25 mouse cellular contexts compared by ENCODE assay signal in genomic region chr2:17902616-17903015, GRCm38 (mm10).
A peak's percentile ranks its signal among the peaks of the same experiment; 100 is the strongest.
DNase-seq lines count a peak whose midpoint lies in the region; ATAC-seq lines count a peak whose summit lies in the region.
"Had no signal": no experiment of that assay in that cellular context is flagged by ENCODE, and none has a peak within 500 bp of the region (broad histone marks: within the 10 kb centered on the region; RNA-seq: fewer than 3 reads in every experiment).

No protein-coding gene starts in this region.

- H3K4me3 ChIP-seq in midbrain, embryonic 10.5 days = no peak overlapping the region
- no peak overlapping the region for H3K4me3 ChIP-seq in midbrain, embryonic 13.5 days (replicated peaks)
- H3K4me3 ChIP-seq: embryonic facial prominence, embryonic 15.5 days; forebrain, embryonic 15.5 days; heart, embryonic 13.5 days; left cerebral cortex, adult 2 months; limb, embryonic 10.5 days; liver, embryonic 15.5 days; myocyte; neural tube, embryonic 13.5 days had no signal

- peaks cover 10% of the 10 kb centered on the region; the same call in 1 of the 2 replicates for H3K4me1 ChIP-seq in midbrain, embryonic 10.5 days
- H3K4me1 ChIP-seq in midbrain, embryonic 13.5 days (replicated peaks) = no peaks in the 10 kb centered on the region
- H3K4me1 ChIP-seq: embryonic facial prominence, embryonic 15.5 days; forebrain, embryonic 15.5 days; heart, embryonic 13.5 days; liver, embryonic 15.5 days; neural tube, embryonic 13.5 days had no signal

- no peak overlapping the region for H3K27ac ChIP-seq in midbrain, embryonic 10.5 days (replicated peaks)
- no peak overlapping the region for H3K27ac ChIP-seq in midbrain, embryonic 13.5 days
- H3K27ac ChIP-seq: embryonic facial prominence, embryonic 15.5 days; forebrain, embryonic 15.5 days; heart, embryonic 13.5 days; left cerebral cortex, adult 2 months; limb, embryonic 10.5 days; liver, embryonic 15.5 days; neural tube, embryonic 13.5 days had no signal

- H3K27me3 ChIP-seq in midbrain, embryonic 10.5 days (ENCODE audit: low read depth, poor library complexity, severe bottlenecking) = peaks cover 12% of the 10 kb centered on the region
- H3K27me3 ChIP-seq in midbrain, embryonic 13.5 days = no peaks in the 10 kb centered on the region
- H3K27me3 ChIP-seq: embryonic facial prominence, embryonic 15.5 days; forebrain, embryonic 15.5 days; liver, embryonic 15.5 days; neural tube, embryonic 13.5 days; Patski had no signal

- H3K9ac ChIP-seq in midbrain, embryonic 13.5 days (replicated peaks) = no peak overlapping the region
- H3K9ac ChIP-seq: embryonic facial prominence, embryonic 15.5 days; forebrain, embryonic 15.5 days; heart, embryonic 13.5 days; liver, embryonic 15.5 days; neural tube, embryonic 13.5 days had no signal

- DNase-seq in cerebellum, postnatal 25 days = peak; percentile 10 to 29
- DNase-seq in cerebellum, adult 18-20 months = no peak
- peak; percentile 2 for DNase-seq in midbrain, embryonic 10.5 days (ENCODE audit: low spot score)
- DNase-seq in brain, adult 2 months (ENCODE audit: low read depth, low spot score) = peak; percentile 53
- DNase-seq in left cerebral cortex, postnatal 10 days (ENCODE audit: extremely low spot score in 1 of 2, low spot score in 2 of 2) = no peak
- DNase-seq in left cerebral cortex, postnatal 25 days (ENCODE audit: low spot score in 2 of 2) = no peak
- DNase-seq: adrenal gland, postnatal 14 days; gastrocnemius, postnatal 14 days; heart, adult 18-20 months; heart, postnatal 14 days; kidney, adult 18-20 months; liver; lung, postnatal 4 days; retina, postnatal 1 day had no signal

- WGBS in midbrain, embryonic 10.5 days = 86% methylated on average over 1 of the region's 1 CpGs
- WGBS in midbrain, embryonic 13.5 days = 88% methylated on average over 1 of the region's 1 CpGs

- H3K4me2 ChIP-seq in midbrain, embryonic 13.5 days (replicated peaks) = no peak overlapping the region
- H3K4me2 ChIP-seq: embryonic facial prominence, embryonic 15.5 days; forebrain, embryonic 15.5 days; heart, embryonic 13.5 days; liver, embryonic 15.5 days; neural tube, embryonic 13.5 days had no signal

- ATAC-seq in midbrain, embryonic 13.5 days = no peak
- ATAC-seq: forebrain, embryonic 15.5 days; midbrain, embryonic 16.5 days; Patski had no signal

- intact Hi-C loops in left cerebral cortex, postnatal 10 days (cut with DNase I) = no loop called here
- intact Hi-C loops in left cerebral cortex, postnatal 25 days (cut with DNase I) = no loop called here

- no peaks in the 10 kb centered on the region for H3K9me3 ChIP-seq in midbrain, embryonic 10.5 days (replicated peaks)
- peaks cover 3% of the 10 kb centered on the region; the same call in 1 of the 2 replicates for H3K9me3 ChIP-seq in midbrain, embryonic 13.5 days
- H3K9me3 ChIP-seq: embryonic facial prominence, embryonic 15.5 days; forebrain, embryonic 15.5 days; heart, embryonic 13.5 days; limb, embryonic 10.5 days; liver, embryonic 15.5 days; neural tube, embryonic 13.5 days had no signal

- H3K36me3 ChIP-seq in midbrain, embryonic 10.5 days = no peaks in the 10 kb centered on the region
- no peaks in the 10 kb centered on the region for H3K36me3 ChIP-seq in midbrain, embryonic 13.5 days
- H3K36me3 ChIP-seq: embryonic facial prominence, embryonic 15.5 days; forebrain, embryonic 15.5 days; heart, embryonic 13.5 days; limb, embryonic 10.5 days; liver, embryonic 15.5 days; neural tube, embryonic 13.5 days had no signal

Comparison
In these comparisons a context has a peak if more than half of its experiments do, and no peak if none do; other contexts are left out.
1. DNase-seq: peak in cerebellum, postnatal 25 days (2 of 2), midbrain, embryonic 10.5 days (single experiment) and brain, adult 2 months (single experiment); none in cerebellum, adult 18-20 months (0 of 2), left cerebral cortex, postnatal 10 days (0 of 2) and left cerebral cortex, postnatal 25 days (0 of 2).